Mouse (Mus musculus): ENCODE data around the gene Lrrc15.

Lrrc15 gene

DNA sequence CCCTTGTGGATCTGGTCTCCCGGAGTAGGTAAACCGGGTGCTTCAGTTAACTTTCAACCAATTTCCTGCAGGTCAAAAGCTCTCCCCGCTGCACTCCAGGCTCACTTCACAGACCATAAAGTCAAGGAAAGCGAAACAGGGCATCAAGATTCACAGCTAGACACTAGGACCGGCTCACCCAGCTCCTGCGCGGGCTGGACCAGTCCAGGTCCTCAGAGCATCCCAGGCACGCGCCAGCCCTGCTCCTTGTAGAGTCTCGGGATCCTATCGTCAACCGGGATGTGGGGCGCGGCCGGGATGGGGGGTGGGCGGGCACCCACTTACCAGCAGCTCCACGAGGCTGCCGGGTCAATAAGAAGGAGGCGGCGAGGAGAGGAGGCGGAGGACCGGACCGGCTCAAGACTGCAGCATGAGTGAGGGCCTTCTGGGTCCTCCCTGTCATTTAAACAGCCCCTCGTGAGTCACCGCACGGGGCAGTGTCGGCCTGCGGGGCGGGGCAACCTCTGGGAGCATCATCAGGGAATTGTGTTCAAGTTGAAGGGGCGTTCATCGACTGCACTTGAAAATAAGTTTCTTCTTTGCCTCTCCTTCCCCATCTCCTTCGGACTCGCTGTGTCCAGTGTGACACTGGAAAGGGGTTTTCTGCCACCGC, at the start of gene Lrrc15:
TSS of gene Lrrc15 (minus strand) at position 413 of the 652 bp plus-strand sequence.
- DNase-seq: no peak

DNA sequence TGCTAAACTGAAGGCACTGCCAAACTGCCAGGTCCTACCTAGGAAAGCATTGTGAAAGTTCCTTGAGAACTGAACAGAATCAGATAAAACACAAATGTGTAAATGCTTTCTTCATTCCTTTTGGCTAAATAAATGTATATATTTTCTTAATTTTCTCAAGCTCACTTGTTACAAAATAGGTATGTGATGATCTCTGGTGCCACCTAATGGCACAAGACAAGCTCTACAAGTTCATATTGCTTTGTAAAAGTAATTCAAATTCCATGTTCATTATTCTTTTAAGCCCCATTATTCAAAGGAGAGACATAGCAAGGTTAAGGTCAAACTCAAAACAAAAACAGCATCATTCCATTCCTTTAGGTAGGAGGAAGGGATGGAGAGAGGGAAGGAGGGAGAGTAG, 31.2 kb upstream of the Lrrc15 start:
- peak; percentile 35 for DNase-seq

DNA sequence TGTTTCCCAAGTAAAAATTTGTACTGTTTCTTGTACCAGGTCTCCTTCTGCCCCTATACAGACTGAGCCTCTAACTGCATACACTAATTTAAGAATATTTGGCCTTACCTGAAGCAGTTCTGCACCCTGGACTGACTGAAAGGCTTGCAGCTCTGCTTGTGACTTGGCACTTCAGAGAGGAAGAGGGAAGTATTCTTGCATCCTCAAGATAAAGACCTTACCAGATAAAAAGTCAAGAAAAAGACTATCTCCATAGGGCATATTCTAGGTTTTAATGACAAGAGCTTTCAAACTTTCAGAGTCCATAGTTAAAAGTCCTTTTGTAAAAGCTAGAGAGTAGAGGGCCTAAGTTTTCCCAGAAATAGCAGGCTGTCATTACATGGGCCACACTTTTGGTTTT, 27.6 kb upstream of the Lrrc15 start, which contains the start of gene Gp5:
TSS of gene Gp5 (minus strand) at position 133 of the 400 bp plus-strand sequence.
- no peak for DNase-seq

DNA sequence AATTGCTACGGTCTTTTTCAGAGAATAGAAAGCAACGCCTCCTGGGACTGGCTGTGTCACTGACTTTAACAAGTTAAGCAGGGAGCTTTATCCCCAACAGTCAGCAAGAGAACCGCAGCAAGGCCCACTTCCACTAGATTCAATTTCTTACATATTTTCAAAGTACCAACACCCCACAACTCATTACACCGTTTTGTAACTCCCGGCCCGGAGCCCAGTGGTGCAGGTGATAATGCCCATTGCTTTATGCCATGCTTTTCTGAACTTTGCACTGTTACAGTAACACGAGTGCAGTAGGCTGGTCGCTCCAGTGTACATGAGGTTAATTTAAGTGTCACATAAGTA, 27.1 kb upstream of the Lrrc15 start:
- no peak for DNase-seq

DNA sequence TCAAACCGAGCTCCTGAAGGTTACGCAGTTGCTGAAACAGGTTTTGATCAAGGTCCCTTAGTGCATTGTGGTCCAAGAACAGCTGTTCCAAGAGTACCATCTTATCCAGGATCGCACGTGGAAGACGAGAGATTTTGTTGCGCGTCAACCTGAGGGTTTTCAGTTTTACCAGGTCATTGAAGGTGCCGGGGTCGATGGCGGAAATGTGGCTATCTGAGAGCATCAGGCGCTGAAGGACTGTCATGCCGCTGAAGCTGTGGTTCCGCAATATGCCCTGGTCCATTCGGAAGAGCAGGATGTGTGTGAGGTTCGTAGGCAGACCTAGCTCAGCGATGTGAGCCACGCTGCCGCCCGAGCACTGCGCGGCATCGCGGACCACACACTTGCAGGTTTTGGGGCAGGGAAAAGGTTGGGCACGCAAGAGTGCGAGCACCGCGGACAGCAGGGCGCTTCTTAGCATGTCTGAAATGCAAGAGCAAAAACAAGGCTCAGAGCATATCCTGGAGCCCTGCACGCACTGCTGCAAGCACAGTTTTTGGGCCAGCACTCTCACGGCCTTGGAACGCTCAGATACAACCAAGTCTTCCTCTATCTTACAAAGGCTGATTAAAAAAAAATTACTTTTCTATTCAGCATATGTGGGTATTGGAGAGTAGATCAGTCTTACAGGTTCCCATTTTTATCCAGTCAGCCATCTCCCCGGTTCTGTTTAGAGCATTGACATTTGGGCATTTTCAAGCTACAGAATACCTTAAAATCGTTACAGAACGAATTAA, 26.5 kb upstream of the Lrrc15 start:
- peak; percentile 15 for DNase-seq

DNA sequence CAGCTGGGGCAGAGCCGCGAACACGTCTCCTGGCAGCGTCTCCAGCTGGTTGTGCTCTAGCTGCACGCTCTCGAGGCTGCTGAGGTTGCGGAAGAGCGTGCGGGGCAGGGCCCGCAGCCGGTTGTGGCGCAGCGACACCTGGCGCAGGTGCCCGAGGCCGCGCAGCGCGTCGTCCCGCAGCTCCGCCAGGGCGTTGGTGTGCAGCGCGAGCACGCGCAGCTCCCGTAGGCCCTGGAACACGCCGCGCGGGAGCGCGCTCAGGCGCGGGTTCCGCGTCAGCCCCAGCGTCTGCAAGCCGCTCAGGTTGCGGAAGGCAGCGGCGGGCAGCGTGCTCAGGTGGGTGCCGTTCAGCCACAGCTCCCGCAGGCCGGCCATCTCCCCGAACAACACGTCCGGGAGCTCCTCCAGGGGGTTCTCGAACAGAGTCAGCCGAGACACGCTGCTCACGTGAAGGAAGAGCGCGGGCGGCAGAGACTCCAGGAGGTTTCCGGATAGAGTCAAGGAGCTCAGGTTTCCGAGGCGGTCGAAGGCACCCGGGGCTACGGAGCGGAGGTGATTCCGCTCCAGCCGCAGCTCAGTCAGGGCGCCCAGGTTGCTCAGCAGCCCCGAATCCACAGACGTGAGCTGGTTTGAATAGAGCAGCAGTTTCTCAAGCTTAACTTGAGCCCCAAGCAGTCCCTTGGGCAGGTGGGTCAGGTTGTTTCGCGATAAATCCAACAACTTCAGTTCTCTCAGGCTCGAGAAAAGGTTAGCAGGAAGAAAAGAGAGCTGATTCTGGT, 25.7 kb upstream of the Lrrc15 start:
- peak; percentile 24 for DNase-seq

DNA sequence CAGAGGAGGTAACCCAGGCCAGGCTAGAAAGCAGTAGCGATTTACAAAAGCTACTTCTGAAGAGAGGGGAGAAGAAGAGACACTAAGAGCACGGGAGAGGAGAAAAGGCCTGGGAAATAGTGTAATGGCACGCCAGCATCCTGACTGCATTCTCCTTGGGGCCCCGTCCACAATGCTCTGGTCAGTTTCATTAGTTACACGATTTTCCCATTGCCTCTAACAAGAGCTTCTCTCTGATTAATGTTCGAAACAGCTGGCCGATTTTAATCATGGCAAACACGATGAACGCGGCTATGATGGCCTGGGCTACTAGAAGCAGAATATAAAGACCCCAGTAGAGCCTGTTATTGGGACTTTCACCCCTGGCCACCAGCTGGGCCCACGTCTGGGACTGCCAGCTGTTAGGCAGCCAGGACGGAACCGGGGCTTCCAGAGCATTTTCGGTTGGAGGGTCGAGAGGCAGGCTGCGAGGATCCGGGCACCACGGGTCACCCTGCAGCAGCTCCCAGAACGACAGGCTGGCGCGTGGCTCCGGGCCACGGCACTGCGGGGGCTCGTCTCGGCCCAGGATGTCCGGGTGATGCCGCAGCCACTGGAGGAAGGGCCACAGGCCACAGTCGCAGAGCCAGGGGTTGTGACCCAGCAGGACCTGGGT, 25.0 kb upstream of the Lrrc15 start:
- DNase-seq: peak; percentile 11

DNA sequence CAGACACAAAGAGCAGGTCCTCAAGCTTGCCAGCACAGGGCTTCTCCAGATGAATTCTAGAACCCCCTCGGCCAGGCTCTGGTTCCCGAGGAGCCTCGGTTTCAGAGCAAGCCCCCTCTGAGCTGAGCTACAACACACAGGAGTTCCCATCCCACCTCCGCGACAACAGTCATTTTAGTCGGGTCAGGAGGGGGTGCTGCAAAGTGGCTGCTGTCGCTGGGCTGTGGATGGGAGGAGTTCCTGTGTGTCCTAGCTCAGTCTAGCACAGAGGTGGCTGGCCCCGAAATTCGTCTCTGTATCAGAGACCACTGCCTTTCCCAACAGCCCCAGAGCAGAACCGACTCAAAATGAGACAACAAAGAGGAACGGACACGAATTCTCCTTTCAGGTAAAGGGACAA, 24.2 kb upstream of the Lrrc15 start:
- no peak for DNase-seq

DNA sequence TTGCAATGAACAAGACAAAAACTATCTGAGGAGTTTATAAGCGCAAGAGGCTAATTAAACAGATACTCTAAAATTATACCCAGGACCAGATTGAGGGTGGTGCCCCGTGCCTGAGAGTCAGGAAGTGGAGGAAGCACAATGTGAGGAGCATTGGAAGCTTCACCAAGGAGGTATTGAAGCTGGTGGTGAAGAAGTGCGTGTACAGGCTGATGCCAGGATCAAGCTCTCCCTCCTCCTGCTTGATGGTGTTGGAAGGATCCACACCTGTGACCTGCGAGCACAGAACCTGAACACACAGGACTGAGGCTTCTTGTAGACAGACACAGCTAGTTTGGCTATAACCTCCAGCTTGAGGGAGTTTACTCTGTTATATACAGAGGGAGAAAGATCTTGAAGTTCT, 23.0 kb upstream of the Lrrc15 start:
- no peak for DNase-seq

DNA sequence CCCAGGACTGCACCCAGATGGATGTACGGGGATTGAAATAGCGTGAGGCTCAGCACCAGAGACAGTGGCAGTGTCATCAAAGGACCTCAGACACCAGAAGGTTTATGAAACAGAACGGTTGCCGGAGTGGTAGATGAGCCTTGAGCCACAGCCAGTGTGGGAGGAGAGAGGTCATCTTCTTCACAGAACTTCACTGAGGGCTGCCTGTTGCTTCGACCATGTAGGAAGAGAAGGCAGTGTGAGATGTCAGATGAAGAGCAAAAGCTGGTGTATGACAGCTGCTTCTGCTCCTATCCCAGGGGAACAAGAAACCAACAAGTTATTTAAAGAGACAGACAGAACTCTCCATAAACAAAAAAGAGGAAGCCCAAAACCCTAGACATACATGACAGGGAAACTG, 21.2 kb upstream of the Lrrc15 start:
- DNase-seq: peak; percentile 56

DNA sequence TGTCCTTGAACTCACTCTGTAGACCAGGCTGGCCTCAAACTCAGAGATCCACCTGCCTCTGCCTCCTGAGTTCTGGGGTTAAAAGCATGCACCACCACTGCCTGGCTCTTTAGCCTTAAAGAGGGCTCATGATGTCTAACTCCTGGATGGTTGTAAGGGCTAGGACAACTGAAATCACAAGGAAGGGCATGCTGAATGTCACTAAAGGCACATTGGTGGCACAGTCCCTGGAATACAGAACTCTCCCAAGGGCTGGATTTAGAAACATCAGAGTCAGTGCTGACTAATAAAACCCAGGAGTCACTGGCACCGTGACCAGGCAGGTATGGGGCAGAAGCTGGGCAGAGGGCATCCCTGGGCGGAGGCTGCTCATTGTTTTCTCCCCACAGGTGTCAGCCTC, 20.4 kb upstream of the Lrrc15 start:
- no peak for DNase-seq

DNA sequence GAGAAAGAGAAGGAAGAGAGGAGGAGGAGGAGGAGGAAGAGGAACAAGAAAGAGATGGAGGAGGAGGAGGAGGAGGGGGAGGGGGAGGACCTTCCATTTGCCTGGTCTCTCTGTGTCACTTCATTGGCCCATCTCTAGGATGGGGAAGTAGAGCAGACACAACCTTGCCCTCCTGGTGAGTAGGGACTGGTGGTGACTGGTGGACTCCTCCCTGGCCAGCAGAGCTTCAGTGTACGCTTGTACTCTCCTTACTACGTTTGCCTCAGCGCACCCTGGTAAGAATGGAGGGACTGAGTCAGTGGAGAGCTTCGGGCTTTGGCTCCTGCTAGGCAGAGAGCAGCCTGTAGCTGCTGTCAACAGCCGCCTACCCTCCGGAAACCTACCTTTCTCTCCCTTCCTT, 19.6 kb upstream of the Lrrc15 start:
- no peak for DNase-seq

DNA sequence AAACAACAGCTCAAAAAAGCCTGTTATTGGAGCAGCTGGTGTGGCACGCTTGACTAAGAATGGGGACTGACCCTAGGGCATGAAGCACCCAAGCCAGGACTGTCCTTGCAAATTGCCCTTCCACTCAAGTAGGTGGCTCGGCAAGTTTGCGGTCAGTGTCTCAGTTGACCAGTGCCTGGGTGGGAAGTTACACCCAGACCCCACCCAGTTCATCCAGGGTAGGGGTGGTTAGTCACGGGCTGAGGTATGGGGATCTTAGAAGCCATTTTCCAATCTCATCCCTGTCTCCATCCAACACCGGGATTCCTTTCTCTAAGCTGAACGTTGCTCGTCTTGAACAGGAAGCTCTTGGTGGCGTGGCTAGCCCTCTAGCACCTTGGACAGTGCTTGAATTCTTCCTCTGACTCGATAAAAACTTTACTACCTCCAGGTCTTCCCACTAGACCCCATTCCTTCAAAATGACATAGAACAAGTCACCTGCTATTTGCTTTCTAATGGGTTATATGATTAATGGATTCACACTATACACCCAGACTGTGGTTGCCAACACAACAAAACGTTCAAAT, 16.7 kb upstream of the Lrrc15 start:
- DNase-seq: no peak

DNA sequence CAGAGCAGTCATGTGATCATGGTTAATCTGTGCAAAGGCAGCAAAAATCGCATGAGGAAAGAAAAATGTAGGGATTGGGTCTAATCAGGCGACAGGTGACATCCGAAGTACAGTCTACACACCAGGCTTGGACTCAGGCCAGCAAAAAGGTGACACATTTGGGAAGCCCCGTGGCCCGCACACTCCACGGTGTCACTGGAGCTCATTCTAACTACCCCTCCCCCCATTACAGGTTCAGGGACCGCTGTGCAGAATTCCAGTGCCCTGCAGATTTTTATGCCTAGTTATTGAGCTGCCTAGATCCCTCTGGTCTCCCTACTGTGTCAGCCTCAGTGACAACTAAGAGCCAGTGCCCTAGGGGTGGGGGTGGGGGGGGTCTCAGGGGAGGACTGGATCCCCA, 14.4 kb upstream of the Lrrc15 start:
- DNase-seq: no peak

DNA sequence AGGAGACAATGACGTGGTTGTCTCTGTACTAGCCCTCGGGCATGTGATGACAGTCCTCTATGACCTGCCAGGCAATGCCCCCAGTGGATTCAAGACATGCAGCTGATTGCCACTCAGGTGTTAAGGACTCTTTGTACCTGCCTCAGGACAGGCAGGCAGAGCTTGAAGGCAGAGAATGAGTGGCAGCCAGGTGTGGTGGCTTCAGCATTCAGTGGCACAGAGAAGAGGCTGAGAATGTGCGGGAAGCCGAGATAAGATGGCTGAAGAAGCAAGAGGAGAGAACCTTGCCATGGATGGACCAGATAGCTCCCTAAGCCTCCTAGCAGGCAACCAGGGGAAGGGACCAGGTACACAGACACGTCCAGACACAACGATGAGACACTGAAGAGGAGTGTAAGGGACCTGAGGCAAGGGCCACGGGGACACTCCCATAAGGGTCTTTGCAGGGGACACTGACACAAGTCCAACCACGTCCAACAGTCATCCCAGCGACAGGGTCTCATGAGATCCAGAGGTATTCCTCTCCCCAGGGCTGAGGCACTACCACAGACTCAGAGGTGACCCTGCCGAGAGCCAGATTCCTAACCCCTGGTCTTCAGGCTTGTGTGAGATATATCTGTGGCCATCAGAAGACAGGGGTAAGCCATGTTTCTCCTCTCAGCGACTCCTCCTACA, 13.7 kb upstream of the Lrrc15 start:
- DNase-seq: no peak

DNA sequence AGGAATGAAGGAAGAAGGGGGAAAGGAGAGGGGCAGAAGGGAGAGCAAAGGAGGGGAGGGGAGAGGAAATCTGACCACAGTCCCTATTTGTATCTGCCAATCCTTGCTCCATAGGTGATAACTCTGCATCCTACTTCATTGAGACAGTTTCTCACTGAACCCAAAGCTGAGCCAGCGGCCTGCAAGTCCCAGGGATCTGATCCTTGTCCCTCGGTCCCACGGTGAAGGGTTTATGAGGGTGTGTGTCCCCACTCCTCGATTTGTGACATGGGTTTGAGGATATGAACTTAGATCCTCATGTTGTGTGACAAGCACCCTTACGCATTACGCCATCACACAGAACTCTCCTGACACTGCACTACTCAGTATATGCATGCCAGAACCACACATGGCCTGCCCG, 12.1 kb upstream of the Lrrc15 start:
- no peak for DNase-seq

DNA sequence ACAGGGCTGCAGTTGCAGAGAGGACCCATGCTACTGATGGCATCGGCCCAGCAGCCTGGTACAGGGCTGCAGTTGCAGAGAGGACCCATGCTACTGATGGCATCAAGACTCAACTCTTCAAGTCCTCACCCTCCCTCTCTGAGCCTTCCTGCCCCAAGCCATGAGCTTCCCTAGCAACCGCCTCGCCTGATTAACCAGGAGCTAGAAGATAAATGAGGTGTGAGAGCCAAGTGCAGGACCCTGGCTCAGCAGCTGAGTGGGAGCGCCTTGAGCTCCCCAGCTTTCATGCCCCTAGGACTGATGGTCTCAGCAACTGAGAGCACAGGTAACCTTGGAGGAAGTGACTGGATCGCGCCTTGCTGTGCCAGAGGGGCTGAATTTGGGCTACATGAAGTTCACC, 7.4 kb upstream of the Lrrc15 start:
- no peak for DNase-seq

DNA sequence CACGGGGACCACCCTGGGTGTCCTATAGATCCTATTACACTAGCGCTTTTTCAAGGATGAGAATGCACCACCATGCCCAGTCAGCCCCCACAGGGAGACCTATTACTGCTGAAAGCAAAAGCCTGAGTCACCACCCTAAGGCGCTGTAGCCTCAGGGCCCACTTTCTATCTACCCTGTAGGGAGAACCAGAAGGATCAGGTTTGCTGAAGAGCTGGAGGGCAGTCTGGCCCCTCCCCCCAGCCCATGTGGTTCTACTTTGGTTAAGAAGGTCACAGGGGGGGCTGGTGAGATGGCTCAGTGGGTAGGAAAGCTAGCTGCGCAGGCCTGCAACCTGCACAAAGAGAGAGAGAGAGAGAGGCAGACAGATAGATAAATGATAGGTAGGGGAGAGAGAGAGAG, 2.6 kb upstream of the Lrrc15 start:
- DNase-seq: no peak

DNA sequence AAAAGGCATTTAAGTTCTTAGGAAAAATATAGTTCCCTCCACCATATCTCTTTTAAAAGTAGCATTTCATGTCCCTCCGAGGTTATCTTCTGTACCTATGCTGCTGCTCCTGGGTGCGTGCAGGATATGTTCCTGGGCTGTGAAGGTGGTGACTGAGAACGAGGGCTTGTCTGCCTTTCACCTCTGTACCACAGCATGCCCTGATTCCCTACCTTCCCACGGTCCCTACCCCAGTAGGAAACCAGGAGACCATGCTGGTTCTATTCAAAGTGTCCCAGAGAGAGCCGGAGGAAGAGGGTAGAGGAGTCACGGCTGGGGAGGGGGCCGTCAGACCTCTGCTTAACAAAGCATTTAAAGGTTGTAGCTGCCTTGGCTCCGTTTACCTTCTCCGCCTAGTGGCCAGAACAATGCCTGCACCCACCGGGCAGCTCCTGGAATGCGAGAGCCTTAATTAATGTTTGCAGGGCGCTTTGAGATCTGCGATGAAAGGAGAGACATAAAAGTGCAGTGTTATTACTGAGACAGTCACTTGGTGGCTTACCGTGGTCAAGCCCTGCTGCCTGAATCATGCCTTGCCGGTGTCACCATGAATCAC, 784 bp upstream of the Lrrc15 start:
- DNase-seq: peak; percentile 51

DNA sequence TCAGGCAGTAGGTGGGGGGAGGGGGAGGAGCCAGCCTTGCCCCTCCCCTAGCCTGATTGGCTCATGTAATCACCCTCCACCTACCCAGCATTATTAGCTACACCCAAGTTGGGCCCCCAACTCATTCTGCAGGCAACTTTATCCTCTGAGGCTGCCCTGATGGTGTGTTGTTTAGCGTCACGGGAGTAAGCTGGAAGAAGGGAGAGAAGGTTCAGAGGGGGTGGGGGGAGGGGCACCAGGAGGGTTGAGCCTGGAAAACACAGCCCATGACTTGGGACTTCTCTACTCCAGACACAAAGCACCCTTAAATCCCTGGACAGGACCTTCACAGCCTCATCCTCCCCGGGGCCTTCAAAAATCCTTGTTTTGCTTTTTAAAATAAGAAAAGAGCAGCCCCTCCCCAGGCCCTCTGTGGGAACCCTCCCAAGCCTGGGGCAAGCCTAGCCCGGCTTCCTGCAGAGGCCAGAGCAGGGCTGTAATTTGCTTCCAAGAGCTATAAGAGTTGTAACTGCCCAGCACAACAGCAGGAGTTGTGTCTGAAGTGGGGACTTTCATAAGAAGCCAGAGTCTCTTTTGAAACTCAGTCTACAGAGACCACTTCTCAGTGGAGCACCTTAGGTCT, 2.3 kb downstream of the Lrrc15 start:
- DNase-seq: no peak

DNA sequence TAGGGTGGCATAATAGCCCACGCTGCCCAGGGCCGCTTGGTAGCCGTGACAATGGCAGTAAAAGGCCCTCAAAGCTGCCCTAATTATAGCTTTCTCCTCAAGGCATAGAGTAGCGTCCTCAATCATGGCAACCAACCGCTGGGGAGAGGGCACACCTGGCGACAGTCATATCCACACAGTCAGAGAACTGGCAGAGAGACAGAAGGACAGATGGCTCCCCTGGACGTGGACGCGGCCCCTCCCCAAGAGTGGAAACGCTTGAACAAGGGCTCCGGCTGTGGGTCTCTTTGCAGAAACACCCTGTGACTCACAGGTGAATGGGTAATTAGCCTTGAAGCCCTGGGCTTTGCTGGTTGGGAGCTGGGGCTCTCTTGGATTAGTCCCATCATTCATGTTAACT, 4.7 kb downstream of the Lrrc15 start:
- no peak for DNase-seq

Measured in lung, postnatal 36 days (tissue).